Mouse (Mus musculus) MEL (cell line): ENCODE measurements around the gene Kctd14.

Source experiments
- EP300 ChIP-seq, 2 experiments: IDR thresholded peaks; 2 replicates each; pipeline ENCODE4 v1.6.1; 2011; ENCODE audit warnings: improper control_type of control experiment in 2 of 2, low read length in 2 of 2, low read depth in 1 of 2, mild to moderate bottlenecking in 1 of 2
- MAFK ChIP-seq: IDR thresholded peaks from 2 replicates; pipeline ENCODE4 v1.6.1; 2011; ENCODE audit warnings: low read depth, mild to moderate bottlenecking, low read length, improper control_type of control experiment, borderline replicate concordance
- TAL1 ChIP-seq: IDR thresholded peaks from 2 replicates; pipeline ENCODE4 v1.6.1; 2012; ENCODE audit warnings: mild to moderate bottlenecking, inconsistent platforms, low read length, moderate library complexity, mixed read lengths
- ZNF384 ChIP-seq: IDR thresholded peaks from 2 replicates; pipeline ENCODE4 v1.6.1; 2012; ENCODE audit warnings: low read depth, mild to moderate bottlenecking, inconsistent platforms, low read length, improper control_type of control experiment

DNA sequence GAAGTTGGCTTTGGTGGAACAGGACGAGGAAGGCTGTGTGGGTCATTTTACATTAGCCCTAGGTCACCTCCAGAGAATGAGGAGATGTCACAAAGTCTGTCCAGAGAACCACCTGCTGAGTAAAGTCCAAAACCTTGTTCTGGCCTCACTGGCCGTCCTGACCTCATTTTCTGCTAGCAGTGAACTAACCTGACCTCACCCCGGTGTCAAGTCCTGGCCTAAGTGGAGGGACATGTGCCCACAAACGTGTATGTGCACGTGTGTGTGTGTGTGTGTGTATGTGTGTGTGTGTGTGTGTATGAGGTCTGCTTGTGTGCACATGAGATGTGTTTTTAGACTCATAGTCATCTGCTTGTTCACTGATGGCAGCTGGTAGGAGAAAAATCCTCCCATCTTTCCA, 27.4 kb upstream of the Kctd14 start:
- no peak for TF ChIP-seq EP300 (IDR thresholded peaks at IDR 0.05; ENCODE audit: low read depth in 1 of 2, low read length in 2 of 2)
- TF ChIP-seq ZNF384 = no peak
- TF ChIP-seq TAL1 = no peak
- no peak for TF ChIP-seq MAFK
